Mouse (Mus musculus) adrenal gland, postnatal 36 days (tissue): ENCODE measurements around the gene Efcab6. TPM values are rescaled to one million over a fixed set of nuclear protein-coding genes. Genes with fewer than 3 reads are reported as not detected.
"Not testable (repeated sequence)": the region's sequence is repeated elsewhere in the genome, so short reads cannot be mapped to it uniquely, and the experiment has no call there.

Source experiments
- DNase-seq, 2 experiments: peaks; one replicate each; pipeline ENCODE4 v3.0.0; 2021; ENCODE audit warnings: mixed read lengths in 1 of 2
- long read RNA-seq, 2 experiments: library from polyadenylated mRNA; stranded (forward); transcript quantifications; one replicate each; pipeline ENCODE4 v2.0.0; 2021; ENCODE audit warnings: borderline sequencing depth in 2 of 2
- total RNA-seq, 2 experiments: library from RNA; stranded (reverse); gene quantifications; 2 replicates each; pipeline ENCODE4 v1.2.3; 2021

Gene Efcab6
- not detected for total RNA-seq
- long read RNA-seq, experiment 1, partial matches to known transcripts = 1 of 1 reads
- long read RNA-seq, experiment 1, other reads (novel, unspliced or antisense) = 0 of 1 reads
- long read RNA-seq, experiment 2 = 0 reads

- no peak for DNase-seq
Measured at GRCm38 (mm10) chr15:84065140-84065539, at the start of gene Efcab6. Gene Efcab6, minus strand, starts transcription at chr15:84065379.

GRCm38 (mm10) chr15:84113873-84114272, 48.7 kb upstream of the Efcab6 start:
- DNase-seq = no peak

DNA sequence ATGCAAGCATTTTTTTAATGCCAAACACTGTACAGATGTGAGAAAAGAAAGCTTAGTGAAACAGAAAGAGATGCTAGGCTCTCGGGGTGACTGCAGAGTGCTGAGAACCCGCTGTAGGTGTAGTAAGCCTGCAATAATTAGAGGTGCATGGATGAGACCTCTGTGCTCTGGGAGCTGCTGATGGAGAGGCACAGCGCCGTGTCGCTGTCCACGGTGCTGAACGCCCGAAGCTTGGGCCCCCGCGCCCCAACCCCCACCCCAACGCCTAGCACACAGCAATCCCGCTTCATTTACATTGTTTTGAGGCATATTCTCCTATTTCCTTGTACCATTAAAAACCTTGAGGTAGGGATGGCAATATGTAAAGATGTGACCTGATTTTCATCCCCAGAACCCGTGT, 43.7 kb upstream of the Efcab6 start:
- DNase-seq = peak; percentile 30 to 47

DNA sequence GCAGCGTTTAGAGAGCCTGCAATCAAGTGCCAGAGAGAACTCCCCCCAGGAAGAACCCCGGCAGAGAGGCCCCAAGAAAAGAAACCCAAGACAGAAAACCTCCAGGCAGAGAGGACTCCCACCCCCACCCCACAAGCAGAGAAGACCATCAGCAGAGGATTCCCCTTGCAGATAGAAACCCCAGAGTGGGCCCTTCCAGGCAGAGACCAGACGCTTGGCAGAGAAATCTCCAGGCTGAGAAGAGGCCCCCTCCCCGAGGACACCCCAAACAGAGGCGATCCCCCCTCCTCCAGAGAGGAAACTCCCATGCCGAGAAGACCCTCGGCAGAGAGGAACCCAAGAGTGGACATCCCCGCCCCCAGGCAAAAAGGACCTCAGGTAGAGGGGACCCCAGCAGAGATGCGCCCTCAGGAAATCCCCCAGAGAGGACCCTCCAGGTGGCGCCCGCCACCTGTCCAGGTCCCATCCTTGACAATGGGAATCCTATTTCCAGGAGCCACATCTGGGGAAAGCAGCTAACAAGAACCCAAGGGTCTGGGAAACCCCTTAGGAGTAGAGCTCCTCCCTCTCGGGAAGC, 40.8 kb upstream of the Efcab6 start:
- no peak for DNase-seq

DNA sequence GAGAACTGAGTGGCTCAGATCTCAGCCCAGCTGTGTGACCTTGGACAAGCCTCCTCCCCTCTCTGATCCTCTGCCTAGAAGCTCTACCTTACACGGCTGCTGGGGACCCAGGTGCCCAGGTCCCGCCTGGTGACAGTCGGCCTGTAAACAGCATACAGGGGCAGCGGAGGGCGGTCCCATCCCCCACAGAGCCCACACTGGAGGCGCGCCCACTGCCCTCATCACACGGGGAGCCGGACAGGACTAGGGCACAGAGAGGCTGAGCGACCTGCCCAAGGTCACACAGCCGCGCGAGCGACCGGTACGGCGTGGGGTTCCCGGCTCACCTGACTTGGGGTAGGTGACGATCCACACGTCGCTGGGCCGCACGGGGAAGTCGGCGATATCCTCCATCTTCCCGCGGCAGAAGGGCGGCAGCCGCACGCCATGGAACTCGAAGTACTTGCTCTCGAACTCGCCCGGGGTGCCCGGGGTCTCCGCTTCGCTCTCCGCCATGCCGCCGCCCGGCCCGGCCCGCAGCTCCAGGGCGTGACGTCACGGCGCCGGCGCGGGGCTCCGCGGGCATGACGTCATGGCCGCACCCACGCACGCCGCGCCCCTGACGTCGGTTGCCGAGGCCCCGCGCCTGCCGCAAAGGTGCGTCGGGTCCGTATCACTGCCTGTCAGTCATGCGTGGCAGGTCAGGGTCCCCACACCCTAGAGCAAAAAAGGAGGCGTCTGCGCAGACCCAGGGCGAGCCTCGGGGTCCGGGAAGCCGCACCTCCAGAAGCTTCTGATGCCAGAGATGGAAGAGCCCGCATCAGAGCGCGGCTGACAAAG, 40.1 kb upstream of the Efcab6 start, which contains the start of gene Sult4a1:
Gene Sult4a1 (minus strand): TSS at position 650 of the 819 bp plus-strand sequence.
- DNase-seq = no peak

- DNase-seq = no peak
Measured at GRCm38 (mm10) chr15:84104626-84105025, 39.4 kb upstream of the Efcab6 start.

- DNase-seq = not testable (repeated sequence)
Measured at GRCm38 (mm10) chr15:84097536-84097935, 32.4 kb upstream of the Efcab6 start.

- no peak for DNase-seq
Measured at GRCm38 (mm10) chr15:84096051-84096450, 30.9 kb upstream of the Efcab6 start.

DNA sequence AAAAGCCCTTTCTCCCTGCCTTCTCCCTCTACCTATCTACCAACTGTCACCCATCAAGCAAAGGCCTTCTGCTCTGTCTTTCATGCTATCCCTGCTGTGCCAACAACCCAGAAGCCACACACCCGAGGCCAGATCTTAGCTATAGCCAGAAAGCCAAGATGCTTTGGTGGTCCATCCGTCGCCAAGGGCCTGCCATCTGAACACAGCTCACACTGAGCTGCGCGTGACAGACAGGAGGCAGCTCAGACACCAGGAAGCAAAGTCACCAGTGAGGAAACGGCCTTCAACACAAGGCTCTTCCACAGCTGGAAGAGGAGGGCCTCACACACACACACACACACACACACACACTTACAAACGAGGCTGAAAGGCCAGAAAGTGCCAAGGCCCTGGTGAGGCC, 29.7 kb upstream of the Efcab6 start:
- DNase-seq = no peak

DNA sequence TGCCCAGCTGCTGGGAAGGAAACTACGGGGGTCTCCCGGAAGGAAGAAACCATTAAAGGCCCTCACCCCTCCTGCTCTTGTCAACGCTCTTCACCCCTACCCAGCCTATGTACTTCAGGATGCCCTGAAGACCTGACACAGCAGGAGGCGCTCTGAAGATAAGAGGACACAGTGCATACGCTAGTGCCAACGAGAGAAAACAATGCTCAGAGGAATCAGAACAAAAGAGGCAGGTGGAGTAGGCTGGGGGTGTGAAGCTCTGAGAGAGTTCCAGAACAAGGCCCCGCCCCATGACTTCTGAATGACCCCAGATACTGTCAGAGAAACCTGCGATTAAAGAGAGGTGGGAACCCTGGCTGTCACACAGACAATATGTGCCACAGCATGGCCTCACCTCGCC, 21.6 kb upstream of the Efcab6 start:
- no peak for DNase-seq

DNA sequence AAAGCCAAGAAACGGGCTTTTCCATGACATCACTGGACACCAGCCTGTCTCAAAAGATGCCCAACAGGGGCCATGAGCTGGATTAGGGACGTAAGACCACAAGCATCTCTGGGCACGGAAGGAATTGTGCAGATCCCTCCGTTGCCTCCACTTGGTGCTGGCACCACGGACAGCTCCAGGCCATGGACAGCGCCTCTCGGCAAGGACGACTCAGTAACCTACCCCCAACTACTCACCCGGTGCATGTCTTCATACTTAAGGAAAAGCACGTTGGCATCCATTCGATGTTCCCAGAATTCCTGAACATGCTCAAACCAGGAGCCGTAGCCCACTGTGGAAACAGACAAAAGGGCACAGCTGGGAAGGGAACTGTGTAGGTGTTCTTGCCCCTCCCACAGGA, 21.2 kb upstream of the Efcab6 start:
- peak; percentile 34 to 41 for DNase-seq

- no peak for DNase-seq
Measured at GRCm38 (mm10) chr15:84080069-84080468, 14.9 kb upstream of the Efcab6 start.

DNA sequence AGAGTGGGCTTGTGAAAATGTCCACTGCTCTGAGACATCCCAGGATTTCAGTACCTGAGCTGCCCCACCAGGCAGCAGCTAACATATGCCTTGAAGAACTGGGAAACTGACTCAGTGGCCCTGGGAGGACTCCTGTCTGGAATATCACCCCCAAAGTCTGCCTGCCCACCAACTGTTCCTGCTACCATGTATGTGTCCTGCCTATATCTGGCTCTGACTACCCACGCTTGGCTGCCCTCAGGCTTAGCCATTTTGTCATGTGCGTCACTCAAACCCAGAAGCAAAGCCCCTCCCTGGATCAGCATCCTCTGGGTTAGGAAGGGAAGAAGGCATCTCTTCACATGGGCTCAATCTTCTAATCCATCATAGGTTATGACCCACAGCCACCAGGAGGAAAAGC, 14.3 kb upstream of the Efcab6 start:
- no peak for DNase-seq

DNA sequence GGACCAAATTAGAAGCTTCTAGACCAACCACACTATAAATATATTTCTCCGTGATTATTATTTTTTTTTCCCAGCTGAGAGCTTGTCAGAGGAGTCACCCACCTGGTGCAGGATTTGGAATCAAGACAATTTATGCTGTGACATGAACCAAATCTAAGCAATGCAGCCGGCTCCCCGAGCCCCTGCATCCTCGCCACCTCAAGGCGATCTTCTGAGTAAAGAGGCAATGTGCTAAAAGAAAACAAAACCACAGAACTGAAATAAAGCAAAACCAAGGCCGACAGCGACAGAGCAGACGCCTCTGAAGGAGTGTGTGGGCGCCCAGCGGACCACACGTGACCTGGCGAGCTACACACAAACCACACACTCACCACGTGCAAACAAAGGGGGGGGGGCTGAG, 13.5 kb upstream of the Efcab6 start:
- no peak for DNase-seq

GRCm38 (mm10) chr15:84077151-84077550, 12.0 kb upstream of the Efcab6 start:
- no peak for DNase-seq

- DNase-seq = peak; percentile 7 to 30
Measured at GRCm38 (mm10) chr15:84074705-84075185, 9.6 kb upstream of the Efcab6 start.

GRCm38 (mm10) chr15:84073911-84074704, 8.9 kb upstream of the Efcab6 start:
- DNase-seq = peak; percentile 61 to 70

DNA sequence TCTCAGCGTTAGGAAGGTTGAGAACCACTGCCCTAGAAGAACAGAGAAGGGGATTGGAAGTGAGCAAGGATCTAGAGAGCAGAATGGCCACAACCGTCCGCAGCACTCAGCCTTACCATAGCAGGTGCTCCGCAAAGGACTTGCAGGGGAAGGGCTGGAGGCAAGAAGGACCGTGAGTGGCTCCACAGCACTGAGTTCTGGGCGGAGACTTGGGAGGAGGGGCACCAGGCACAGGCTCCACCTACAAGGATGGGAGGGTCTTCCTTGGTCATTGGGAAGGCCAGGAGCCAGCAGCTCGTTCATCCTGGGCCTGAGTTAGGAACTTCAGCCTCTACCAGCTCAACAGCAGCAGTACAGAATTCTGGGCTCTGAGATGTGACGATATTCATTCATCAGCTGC, 7.9 kb upstream of the Efcab6 start:
- no peak for DNase-seq

DNA sequence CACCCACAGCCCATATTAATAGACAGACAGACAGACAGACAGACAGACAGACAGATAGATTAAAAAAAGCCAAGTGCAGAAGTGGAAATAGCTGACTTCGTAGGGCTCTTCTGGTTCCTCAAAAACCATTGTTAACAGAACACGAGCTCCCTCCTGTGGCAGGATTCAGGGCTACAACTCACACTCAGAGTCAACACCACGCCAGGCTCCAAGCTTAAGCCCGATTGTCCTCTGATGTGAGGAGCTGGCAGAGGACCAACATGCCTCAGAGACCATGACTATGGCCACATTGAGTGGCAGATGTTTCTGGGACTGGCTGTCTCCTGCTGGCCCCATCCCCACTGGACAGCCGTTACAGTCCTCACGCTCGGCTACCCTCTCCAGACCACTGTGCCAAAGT, 7.0 kb upstream of the Efcab6 start:
- peak; percentile 34 to 46 for DNase-seq

- no peak for DNase-seq
Measured at GRCm38 (mm10) chr15:84070116-84070676, 5.0 kb upstream of the Efcab6 start.

DNA sequence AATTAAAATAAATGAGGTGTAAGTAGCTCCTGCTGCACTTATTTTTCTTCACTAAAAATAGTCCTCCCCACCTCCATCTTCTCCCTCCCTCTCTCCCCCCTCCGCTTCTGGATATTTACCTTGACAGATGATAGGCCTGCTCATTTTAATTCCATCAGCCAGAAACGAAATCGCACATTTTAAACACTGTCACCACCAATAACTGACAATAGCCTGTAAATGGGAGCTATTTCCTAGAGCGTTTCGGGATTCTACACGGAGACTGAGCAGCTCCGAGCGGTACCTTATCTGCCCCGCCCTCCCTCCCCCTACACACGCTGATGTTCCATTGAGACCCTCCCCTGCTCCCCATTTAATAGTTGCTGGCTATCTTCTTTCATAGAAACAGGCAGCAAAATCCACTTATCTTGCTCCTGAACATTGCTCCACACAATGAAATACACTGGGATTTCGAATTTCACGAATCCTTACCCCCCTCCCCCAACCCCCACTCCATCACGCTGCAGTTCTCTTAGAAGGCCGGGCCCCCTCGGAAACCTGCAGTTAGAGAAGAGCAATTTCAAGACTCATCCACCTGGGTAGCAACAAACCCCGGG, 4.4 kb upstream of the Efcab6 start:
- no peak for DNase-seq

GRCm38 (mm10) chr15:84065701-84066100, 522 bp upstream of the Efcab6 start:
- no peak for DNase-seq
